Mouse (Mus musculus): ENCODE results near the gene Topaz1.

- no peak for TF ChIP-seq POLR2A (IDR thresholded peaks at IDR 0.05; ENCODE audit: insufficient read depth, low read length)
- no peak for TF ChIP-seq CTCF (IDR thresholded peaks at IDR 0.05; ENCODE audit: low read depth, low read length)
These were observed 21.9 kb upstream of the Topaz1 start for GRCm38 (mm10) chr9:122725046-122725765.
